Mouse (Mus musculus): ENCODE measurements around the gene Ddit4.

DNA sequence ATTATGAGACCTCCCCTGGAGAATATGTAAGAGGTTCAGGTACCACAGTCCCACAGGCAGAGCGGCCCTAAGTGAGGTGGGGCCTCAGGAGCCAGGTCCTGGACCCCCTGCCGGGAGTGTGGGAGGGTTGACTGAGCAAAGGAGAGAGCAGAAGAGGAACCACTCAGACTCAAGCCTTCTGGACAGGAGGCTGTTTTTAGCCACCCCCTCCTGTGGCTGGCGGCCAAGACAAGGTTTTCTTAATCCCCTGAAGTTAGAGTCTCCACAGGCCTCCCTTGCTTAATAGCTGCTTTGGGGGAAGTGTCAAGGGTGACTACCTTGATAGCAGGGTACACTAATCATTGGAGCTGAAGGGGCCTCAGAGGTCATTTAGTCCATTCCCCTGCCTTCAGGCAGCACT, 27.3 kb downstream of the Ddit4 start:
- TF ChIP-seq CTCF (IDR thresholded peaks at IDR 0.05; ENCODE audit: extremely low read depth, insufficient read depth, low read length) (no peak), POLR2A (IDR thresholded peaks at IDR 0.05; ENCODE audit: extremely low read depth, insufficient read depth, low read length) (no peak)
